Mouse (Mus musculus): Measurements from ENCODE around the gene Shld1.

The Shld1 gene

DNA sequence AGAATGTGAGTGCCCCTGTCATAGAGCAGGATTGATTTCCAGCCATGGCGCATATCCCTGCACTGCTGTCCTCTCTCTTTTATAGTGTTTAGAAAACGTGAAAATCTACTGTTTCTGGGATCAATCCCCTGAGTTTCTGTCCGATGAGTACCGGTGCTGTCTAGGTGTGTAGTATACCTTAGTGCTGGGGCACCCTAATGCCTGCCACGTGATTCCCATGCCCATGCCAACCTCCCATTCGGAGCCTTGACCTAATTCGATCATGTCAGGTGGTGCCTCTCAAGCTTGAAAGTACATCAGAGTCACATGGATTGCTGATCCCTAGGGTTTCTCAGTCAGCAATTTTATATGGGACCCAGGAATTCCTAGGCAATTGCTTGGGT lies 107.5 kb downstream of the Shld1 start:
- DNase-seq (ENCODE audit: low spot score in 2 of 2), result no peak

Measured in right cerebral cortex, adult 2 months (tissue).